Mouse (Mus musculus) hindbrain, embryonic 14.5 days (tissue): ENCODE data around the gene Mrnip. TPM values are rescaled to one million over a fixed set of nuclear protein-coding genes. Genes with fewer than 3 reads are reported as not detected.

Experiments
- ATAC-seq: fragments of 200-750 bp; cut with Nextera tagmentation; 2 replicates; pipeline ENCODE4 v1.8.0; 2017; ENCODE audit warnings: moderate number of reproducible peaks, mild to moderate bottlenecking, moderate TSS enrichment, moderate library complexity; ENCODE audit not compliant: low FRiP score
- DNase-seq: peaks from one replicate; pipeline ENCODE4 v3.0.0-alpha.2; 2015; ENCODE audit warnings: low spot score
- H3K27ac ChIP-seq: fragments of 300-500 bp; sonication (generic); 2 replicates; pipeline ENCODE4 v1.5.1; 2014; ENCODE audit warnings: mild to moderate bottlenecking, moderate library complexity
- H3K27me3 ChIP-seq: fragments of 300-500 bp; sonication (generic); 2 replicates; pipeline ENCODE4 v1.6.1; 2014; ENCODE audit warnings: mild to moderate bottlenecking, low read length, mixed read lengths; ENCODE audit not compliant: control insufficient read depth, insufficient read depth
- H3K36me3 ChIP-seq: fragments of 300-500 bp; sonication (generic); replicated peaks from 2 replicates; pipeline ENCODE4 v1.6.1; 2014; ENCODE audit not compliant: control insufficient read depth, insufficient read depth
- H3K4me1 ChIP-seq: fragments of 300-500 bp; sonication (generic); replicated peaks from 2 replicates; pipeline ENCODE4 v1.6.1; 2014; ENCODE audit warnings: antibody characterized with exemption, low read length, mixed read lengths; ENCODE audit not compliant: control insufficient read depth, insufficient read depth
- H3K4me2 ChIP-seq: fragments of 300-500 bp; sonication (generic); replicated peaks from 2 replicates; pipeline ENCODE4 v1.6.1; 2014; ENCODE audit warnings: mild to moderate bottlenecking, moderate library complexity
- H3K4me3 ChIP-seq: fragments of 300-500 bp; sonication (generic); replicated peaks from 2 replicates; pipeline ENCODE4 v1.5.1; 2014; ENCODE audit warnings: mild to moderate bottlenecking, low read length
- H3K9ac ChIP-seq: fragments of 300-500 bp; sonication (generic); 2 replicates; pipeline ENCODE4 v1.6.1; 2014
- H3K9me3 ChIP-seq: fragments of 300-500 bp; sonication (generic); 2 replicates; pipeline ENCODE4 v1.6.1; 2016; ENCODE audit warnings: low read length; ENCODE audit not compliant: control insufficient read depth
- WGBS: fragments of 180-500 bp; shearing (Covaris S2); extraction: QIAGEN DNeasy Blood & Tissue Kit; methylation state at CpG from one replicate; pipeline ENCODE4 v1.1.7; 2014; 5-methylcytosine and 5-hydroxymethylcytosine counted together
- polyA plus RNA-seq: library from polyadenylated mRNA; unstranded; fragments of >200 nt; fragmentation: Nextera tagmentation; extraction: Ambion mirVana; gene quantifications from 2 replicates; pipeline ENCODE4 v1.2.1, GENCODE M21; 2014

Mrnip gene
- polyA plus RNA-seq, 1 experiment from 2014 or later: 37.7 TPM

GRCm38 (mm10) chr11:50177111-50177510 lies 2.9 kb downstream of the Mrnip start:
- H3K4me2 ChIP-seq: no peak overlapping the region
- H3K27me3 ChIP-seq: no peaks in the 10 kb centered on the region
- peaks cover 34% of the 10 kb centered on the region for H3K36me3 ChIP-seq
- H3K4me1 ChIP-seq: peaks cover 9% of the 10 kb centered on the region
- H3K9ac ChIP-seq: no peak overlapping the region; the same call in 1 of the 2 replicates
- H3K27ac ChIP-seq: no peak overlapping the region
- no peak overlapping the region for H3K4me3 ChIP-seq
- no peak for ATAC-seq
- H3K9me3 ChIP-seq: no peaks in the 10 kb centered on the region
- no peak for DNase-seq
- WGBS: 80% methylated on average over 6 of the region's 6 CpGs

- DNase-seq (no peak), ATAC-seq (no peak)
- no peaks in the 10 kb centered on the region for H3K9me3 ChIP-seq
- H3K4me3 ChIP-seq: no peak overlapping the region
- 83% methylated on average over 5 of the region's 5 CpGs for WGBS
- H3K27me3 ChIP-seq: no peaks in the 10 kb centered on the region
- H3K4me2 ChIP-seq: no peak overlapping the region
- H3K36me3 ChIP-seq: peaks cover 47% of the 10 kb centered on the region
- peaks cover 9% of the 10 kb centered on the region for H3K4me1 ChIP-seq
- H3K27ac ChIP-seq: no peak overlapping the region
- no peak overlapping the region for H3K9ac ChIP-seq
Measured at GRCm38 (mm10) chr11:50178532-50179488, 4.6 kb downstream of the Mrnip start.

- Histone ChIP-seq H3K9me3 (no peaks in the 10 kb centered on the region), H3K9ac (no peak overlapping the region), H3K4me2 (no peak overlapping the region), H3K4me3 (no peak overlapping the region), H3K36me3 (peaks cover 63% of the 10 kb centered on the region), H3K4me1 (peaks cover 4% of the 10 kb centered on the region), H3K27ac (no peak overlapping the region), H3K27me3 (no peaks in the 10 kb centered on the region)
- DNase-seq: no peak
- 83% methylated on average over 6 of the region's 6 CpGs for WGBS
- ATAC-seq: no peak
Measured at GRCm38 (mm10) chr11:50180478-50181231, 6.4 kb downstream of the Mrnip start.

- Histone ChIP-seq H3K27me3 (no peaks in the 10 kb centered on the region), H3K4me1 (no peaks in the 10 kb centered on the region), H3K9ac (no peak overlapping the region), H3K9me3 (no peaks in the 10 kb centered on the region), H3K4me3 (no peak overlapping the region), H3K4me2 (no peak overlapping the region), H3K36me3 (peaks cover 62% of the 10 kb centered on the region), H3K27ac (no peak overlapping the region)
- DNase-seq (no peak), ATAC-seq (no peak)
- WGBS: 90% methylated on average over 4 of the region's 4 CpGs
Measured at GRCm38 (mm10) chr11:50182702-50183101, 8.5 kb downstream of the Mrnip start.

- H3K4me3 ChIP-seq: no peak overlapping the region
- H3K9ac ChIP-seq: no peak overlapping the region
- no peak overlapping the region for H3K4me2 ChIP-seq
- ATAC-seq (no peak), DNase-seq (no peak)
- H3K4me1 ChIP-seq: no peaks in the 10 kb centered on the region
- no peaks in the 10 kb centered on the region for H3K9me3 ChIP-seq
- WGBS: 78% methylated on average over 3 of the region's 3 CpGs
- no peak overlapping the region for H3K27ac ChIP-seq
- H3K36me3 ChIP-seq: peaks cover 56% of the 10 kb centered on the region
- H3K27me3 ChIP-seq: no peaks in the 10 kb centered on the region
Measured at GRCm38 (mm10) chr11:50184788-50185187, 10.5 kb downstream of the Mrnip start.

GRCm38 (mm10) chr11:50188682-50189081 lies 14.4 kb downstream of the Mrnip start:
- WGBS: 83% methylated on average over 7 of the region's 7 CpGs
- Histone ChIP-seq H3K4me3 (no peak overlapping the region), H3K27me3 (no peaks in the 10 kb centered on the region), H3K9ac (no peak overlapping the region), H3K36me3 (peaks cover 46% of the 10 kb centered on the region), H3K4me1 (no peaks in the 10 kb centered on the region), H3K27ac (no peak overlapping the region), H3K9me3 (no peaks in the 10 kb centered on the region), H3K4me2 (no peak overlapping the region)
- DNase-seq (no peak), ATAC-seq (no peak)

- Histone ChIP-seq H3K4me1 (no peaks in the 10 kb centered on the region), H3K27ac (no peak overlapping the region), H3K36me3 (peaks cover 35% of the 10 kb centered on the region), H3K9me3 (no peaks in the 10 kb centered on the region), H3K27me3 (no peaks in the 10 kb centered on the region), H3K4me3 (no peak overlapping the region), H3K4me2 (no peak overlapping the region), H3K9ac (no peak overlapping the region)
- ATAC-seq: no peak
- no peak for DNase-seq
- 90% methylated on average over 4 of the region's 4 CpGs for WGBS
Measured at GRCm38 (mm10) chr11:50190362-50190761, 16.1 kb downstream of the Mrnip start.

- Histone ChIP-seq H3K27me3 (no peaks in the 10 kb centered on the region), H3K36me3 (peaks cover 42% of the 10 kb centered on the region), H3K4me2 (no peak overlapping the region), H3K9ac (no peak overlapping the region), H3K27ac (no peak overlapping the region), H3K4me3 (no peak overlapping the region), H3K9me3 (no peaks in the 10 kb centered on the region), H3K4me1 (no peaks in the 10 kb centered on the region)
- DNase-seq (no peak), ATAC-seq (no peak)
- WGBS: 92% methylated on average over 3 of the region's 3 CpGs
Measured at GRCm38 (mm10) chr11:50192278-50192677, 18.0 kb downstream of the Mrnip start.

GRCm38 (mm10) chr11:50194070-50194469 lies 19.8 kb downstream of the Mrnip start:
- DNase-seq (no peak), ATAC-seq (no peak)
- WGBS: 87% methylated on average over 7 of the region's 7 CpGs
- H3K9ac ChIP-seq: no peak overlapping the region
- no peak overlapping the region for H3K4me3 ChIP-seq
- no peaks in the 10 kb centered on the region for H3K27me3 ChIP-seq
- no peaks in the 10 kb centered on the region for H3K9me3 ChIP-seq
- no peak overlapping the region for H3K4me2 ChIP-seq
- no peak overlapping the region for H3K27ac ChIP-seq
- peaks cover 50% of the 10 kb centered on the region for H3K36me3 ChIP-seq
- no peaks in the 10 kb centered on the region for H3K4me1 ChIP-seq
